Mouse (Mus musculus) testis, adult 2 months (tissue): ENCODE measurements at regions not wholly inside any gene's neighbourhood (a gene's known extent, or its start where the extent isn't known, plus 50 kb on each side); places are given as distances from the start of the nearest gene placed in this dataset.

Source experiments
- CTCF ChIP-seq: fragments of 200-500 bp; IDR thresholded peaks from 2 replicates; pipeline ENCODE4 v1.5.1; 2012; ENCODE audit warnings: low read depth, mild to moderate bottlenecking, inconsistent platforms, low read length, moderate library complexity; ENCODE audit not compliant: control insufficient read depth, insufficient read depth, insufficient replicate concordance
- POLR2A ChIP-seq: fragments of 200-500 bp; IDR thresholded peaks from 2 replicates; pipeline ENCODE4 v1.6.1; 2012; ENCODE audit warnings: low read depth, mild to moderate bottlenecking, inconsistent platforms, low read length, moderate library complexity; ENCODE audit not compliant: control insufficient read depth

- TF ChIP-seq POLR2A (no peak), CTCF (no peak)
These were observed 312.0 kb upstream of the Pdzrn3 start for GRCm38 (mm10) chr6:101689684-101690083.
